Mouse (Mus musculus): ENCODE data around the gene AU040320.

DNA sequence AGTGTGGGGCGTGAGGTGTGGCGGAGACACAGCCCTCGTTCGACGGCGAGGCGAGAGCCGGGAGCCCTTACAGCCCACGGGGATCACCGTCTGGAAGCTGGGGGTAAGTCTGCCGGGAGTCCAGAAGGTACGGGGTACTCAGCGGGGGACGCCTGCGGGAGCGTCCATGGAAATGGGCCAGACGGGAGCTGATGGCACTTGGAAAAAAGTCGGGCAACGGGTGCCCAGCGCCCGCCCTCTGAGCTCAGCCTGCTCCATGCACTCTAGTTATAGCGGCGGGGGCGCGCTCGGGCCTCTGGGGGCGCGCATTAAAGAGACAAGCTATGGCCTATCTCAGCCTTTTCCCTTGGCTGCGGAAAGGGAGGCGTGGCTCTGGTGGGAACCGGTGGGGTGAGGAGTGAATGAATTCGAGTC lies 17.3 kb upstream of the AU040320 start, which contains the start of gene Tfap2e:
- TF ChIP-seq ETS1 (conservative IDR thresholded peaks at IDR 0.05; ENCODE audit: low read depth, low read length) (no peak), CTCF (conservative IDR thresholded peaks at IDR 0.05 in 1 of 2, IDR thresholded peaks at IDR 0.05 in 1 of 2; ENCODE audit: low read depth in 2 of 2, low read length in 2 of 2) (no peak), EP300 (IDR thresholded peaks at IDR 0.05; ENCODE audit: low read length) (no peak), RAD21 (IDR thresholded peaks at IDR 0.05; ENCODE audit: low read depth, low read length) (no peak), ZC3H11A (IDR thresholded peaks at IDR 0.05; ENCODE audit: low read depth, low read length) (no peak), POLR2A (IDR thresholded peaks at IDR 0.05; ENCODE audit: low read depth, low read length) (no peak), MYC (IDR thresholded peaks at IDR 0.05; ENCODE audit: low read depth, low read length) (no peak)
